Mouse (Mus musculus) kidney, embryonic 16.5 days (tissue): ENCODE measurements around the gene Olfr653. TPM values are rescaled to one million over a fixed set of nuclear protein-coding genes. Genes with fewer than 3 reads are reported as not detected.

ENCODE experiments used
- ATAC-seq: fragments of 200-750 bp; cut with Nextera tagmentation; 2 replicates; pipeline ENCODE4 v1.8.0; 2017; ENCODE audit warnings: moderate TSS enrichment; ENCODE audit not compliant: low FRiP score, low TSS enrichment
- H3K27ac ChIP-seq: fragments of 300-500 bp; sonication (generic); 2 replicates; pipeline ENCODE4 v1.5.1; 2014; ENCODE audit warnings: low read length
- H3K27me3 ChIP-seq: fragments of 300-500 bp; sonication (generic); 2 replicates; pipeline ENCODE4 v1.6.1; 2014; ENCODE audit warnings: low read length, control low read depth, mixed read lengths; ENCODE audit not compliant: insufficient read depth
- H3K36me3 ChIP-seq: fragments of 300-500 bp; sonication (generic); 2 replicates; pipeline ENCODE4 v1.6.1; 2014; ENCODE audit warnings: low read length, control low read depth, mixed read lengths; ENCODE audit not compliant: insufficient read depth
- H3K4me1 ChIP-seq: fragments of 300-500 bp; sonication (generic); 2 replicates; pipeline ENCODE4 v1.6.1; 2014; ENCODE audit warnings: low read length, control low read depth, mixed read lengths; ENCODE audit not compliant: insufficient read depth
- H3K4me2 ChIP-seq: fragments of 300-500 bp; sonication (generic); replicated peaks from 2 replicates; pipeline ENCODE4 v1.6.1; 2014; ENCODE audit warnings: low read depth, low read length
- H3K4me3 ChIP-seq: fragments of 300-500 bp; sonication (generic); 2 replicates; pipeline ENCODE4 v1.5.1; 2014; ENCODE audit warnings: mild to moderate bottlenecking, low read length
- H3K9ac ChIP-seq: fragments of 300-500 bp; sonication (generic); replicated peaks from 2 replicates; pipeline ENCODE4 v1.6.1; 2014; ENCODE audit warnings: low read length
- H3K9me3 ChIP-seq: fragments of 300-500 bp; sonication (generic); 2 replicates; pipeline ENCODE4 v1.6.1; 2016; ENCODE audit warnings: low read length, control low read depth
- WGBS: fragments of 180-500 bp; shearing (Covaris S2); extraction: QIAGEN DNeasy Blood & Tissue Kit; methylation state at CpG from one replicate; pipeline ENCODE4 v1.1.7; 2014; 5-methylcytosine and 5-hydroxymethylcytosine counted together
- polyA plus RNA-seq: library from polyadenylated mRNA; unstranded; fragments of >200 nt; fragmentation: Nextera tagmentation; extraction: Ambion mirVana; gene quantifications from 2 replicates; pipeline ENCODE4 v1.2.1, GENCODE M21; 2015

Gene Olfr653
- polyA plus RNA-seq, 1 experiment from 2014 or later, result not detected

GRCm38 (mm10) chr7:104604727-104605126, 27.6 kb downstream of the Olfr653 start:
- H3K9me3 ChIP-seq, result peaks cover 2% of the 10 kb centered on the region; the same call in 1 of the 2 replicates
- no peaks in the 10 kb centered on the region for H3K27me3 ChIP-seq
- no peaks in the 10 kb centered on the region for H3K36me3 ChIP-seq
- no peak for ATAC-seq
- H3K4me2 ChIP-seq, result no peak overlapping the region
- no peak overlapping the region for H3K27ac ChIP-seq
- H3K9ac ChIP-seq, result no peak overlapping the region
- no peak overlapping the region for H3K4me3 ChIP-seq
- no peaks in the 10 kb centered on the region for H3K4me1 ChIP-seq

DNA sequence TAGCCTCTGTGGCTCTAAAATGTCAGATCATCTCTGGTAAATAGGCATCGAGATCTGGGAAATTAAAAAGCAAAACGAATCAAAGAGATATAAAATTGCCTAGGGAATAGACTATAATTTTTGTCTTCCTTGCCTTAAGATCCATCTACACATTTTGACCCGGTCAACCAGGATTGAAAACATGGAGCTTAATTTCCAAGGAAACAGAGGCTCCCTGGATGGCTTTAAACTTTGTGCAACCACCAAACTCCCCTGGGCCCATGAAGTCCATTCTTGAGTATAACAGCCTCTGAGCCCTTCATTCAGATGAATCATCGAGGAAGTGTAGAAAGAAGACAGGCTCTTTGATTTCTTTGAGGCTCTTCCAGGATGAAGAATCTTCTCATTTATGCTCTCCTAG, 36.5 kb downstream of the Olfr653 start, which contains the start of gene Olfr656:
Olfr656 (plus strand) TSS at position 301 of the 400 bp plus-strand sequence.
- Histone ChIP-seq H3K4me1 (no peaks in the 10 kb centered on the region), H3K36me3 (no peaks in the 10 kb centered on the region), H3K27ac (no peak within 1 kb of the TSS), H3K27me3 (no peaks in the 10 kb centered on the region), H3K4me2 (no peak within 1 kb of the TSS), H3K9me3 (no peaks in the 10 kb centered on the region), H3K4me3 (no peak within 1 kb of the TSS), H3K9ac (no peak within 1 kb of the TSS)
- 83% methylated on average over 4 of the region's 4 CpGs for WGBS
- no peak for ATAC-seq

GRCm38 (mm10) chr7:104624494-104624893, 47.4 kb downstream of the Olfr653 start, which contains the start of gene Olfr657:
Gene Olfr657 (plus strand): TSS chr7:104624794.
- no peak for ATAC-seq
- H3K4me3 ChIP-seq, result no peak within 1 kb of the TSS
- no peaks in the 10 kb centered on the region for H3K9me3 ChIP-seq
- no peak within 1 kb of the TSS for H3K9ac ChIP-seq
- H3K4me2 ChIP-seq, result no peak within 1 kb of the TSS
- no peaks in the 10 kb centered on the region for H3K4me1 ChIP-seq
- H3K27ac ChIP-seq, result no peak within 1 kb of the TSS
- no peaks in the 10 kb centered on the region for H3K27me3 ChIP-seq
- no peaks in the 10 kb centered on the region for H3K36me3 ChIP-seq

Other genes starting within 250 kb of the Olfr653 start
- gene Trim34b, start 247.8 kb upstream of the Olfr653 start, polyA plus RNA-seq, result 0.27 TPM in 1 of 2 replicates, not detected in the other
- 2.8 and 3.0 TPM in 2 replicates for gene Trim12c, start 224.0 kb upstream of the Olfr653 start, polyA plus RNA-seq
- gene Trim30b, start 207.4 kb upstream of the Olfr653 start, polyA plus RNA-seq, result 0.09 and 0.12 TPM in 2 replicates
- 0.13 and 0.21 TPM in 2 replicates for gene Trim30c, start 176.5 kb upstream of the Olfr653 start, polyA plus RNA-seq
- gene Trim30a, start 112.1 kb upstream of the Olfr653 start, polyA plus RNA-seq, result 1.2 and 1.5 TPM in 2 replicates
- 0.35 and 0.42 TPM in 2 replicates for gene Trim30d, start 69.5 kb upstream of the Olfr653 start, polyA plus RNA-seq
- gene Olfr651, start 27.2 kb upstream of the Olfr653 start, polyA plus RNA-seq, result not detected in 2 replicates
- gene Olfr652, start 16.4 kb upstream of the Olfr653 start, polyA plus RNA-seq, result not detected in 2 replicates
- gene Olfr654, start 9.7 kb downstream of the Olfr653 start, polyA plus RNA-seq, result not detected in 2 replicates
- gene Olfr655, start 24.5 kb downstream of the Olfr653 start, polyA plus RNA-seq, result not detected in 2 replicates
- not detected in 2 replicates for gene Olfr656, start 36.6 kb downstream of the Olfr653 start, polyA plus RNA-seq
- gene Olfr657, start 47.5 kb downstream of the Olfr653 start, polyA plus RNA-seq, result not detected in 2 replicates
- gene Olfr658, start 70.0 kb downstream of the Olfr653 start, polyA plus RNA-seq, result not detected in 2 replicates
- not detected in 2 replicates for gene Olfr659, start 89.4 kb downstream of the Olfr653 start, polyA plus RNA-seq
- not detected in 2 replicates for gene Olfr661, start 109.2 kb downstream of the Olfr653 start, polyA plus RNA-seq
- gene Usp17le, start 200.2 kb downstream of the Olfr653 start, polyA plus RNA-seq, result not detected in 2 replicates